Mouse (Mus musculus) limb, embryonic 15.5 days (tissue): ENCODE results near the gene Card19. TPM values are rescaled to one million over a fixed set of nuclear protein-coding genes. Genes with fewer than 3 reads are reported as not detected.
A peak's percentile ranks its signal among the peaks of the same experiment; 100 is the strongest.

Experiments used
- ATAC-seq: fragments of 200-750 bp; cut with Nextera tagmentation; 2 replicates; pipeline ENCODE4 v1.8.0; 2017; ENCODE audit warnings: low read depth, moderate TSS enrichment; ENCODE audit not compliant: insufficient number of reproducible peaks, low FRiP score, low TSS enrichment
- H3K27ac ChIP-seq: fragments of 300-500 bp; sonication (generic); 2 replicates; pipeline ENCODE4 v1.5.1; 2015; ENCODE audit warnings: moderate library complexity, mild to moderate bottlenecking, inconsistent platforms
- H3K27me3 ChIP-seq: fragments of 300-500 bp; sonication (generic); 2 replicates; pipeline ENCODE4 v1.6.1; 2015; ENCODE audit warnings: inconsistent platforms
- H3K36me3 ChIP-seq: fragments of 300-500 bp; sonication (generic); 2 replicates; pipeline ENCODE4 v1.6.1; 2015; ENCODE audit warnings: inconsistent platforms
- H3K4me1 ChIP-seq: fragments of 300-500 bp; sonication (generic); 2 replicates; pipeline ENCODE4 v1.6.1; 2015; ENCODE audit warnings: inconsistent platforms
- H3K4me2 ChIP-seq: fragments of 300-500 bp; sonication (generic); 2 replicates; pipeline ENCODE4 v1.6.1; 2015; ENCODE audit warnings: mild to moderate bottlenecking, inconsistent platforms
- H3K4me3 ChIP-seq: fragments of 300-500 bp; sonication (generic); 2 replicates; pipeline ENCODE4 v1.5.1; 2015; ENCODE audit warnings: mild to moderate bottlenecking, inconsistent platforms
- H3K9ac ChIP-seq: fragments of 300-500 bp; sonication (generic); 2 replicates; pipeline ENCODE4 v1.6.1; 2015; ENCODE audit warnings: inconsistent platforms
- H3K9me3 ChIP-seq: fragments of 300-500 bp; sonication (generic); 2 replicates; pipeline ENCODE4 v1.6.1; 2016; ENCODE audit warnings: inconsistent platforms
- WGBS: fragments of 180-500 bp; shearing (Covaris S2); methylation state at CpG from one replicate; pipeline ENCODE4 v1.1.7; 2015; 5-methylcytosine and 5-hydroxymethylcytosine counted together
- polyA plus RNA-seq: library from polyadenylated mRNA; unstranded; fragments of >200 nt; fragmentation: Nextera tagmentation; extraction: Ambion mirVana; gene quantifications from 2 replicates; pipeline ENCODE4 v1.2.1, GENCODE M21; 2015

Gene Card19
- polyA plus RNA-seq, 1 experiment from 2014 or later = 64.6 TPM

- WGBS = 77% methylated on average over 2 of the region's 2 CpGs
- Histone ChIP-seq H3K9me3 (no peaks in the 10 kb centered on the region), H3K36me3 (no peaks in the 10 kb centered on the region), H3K27ac (no peak overlapping the region), H3K9ac (no peak overlapping the region), H3K4me3 (no peak overlapping the region), H3K27me3 (peaks cover 25% of the 10 kb centered on the region), H3K4me2 (no peak overlapping the region), H3K4me1 (peaks cover 11% of the 10 kb centered on the region)
- no peak for ATAC-seq
Observed at GRCm38 (mm10) chr13:49246626-49247025, 30.8 kb upstream of the Card19 start.

- Histone ChIP-seq H3K9ac (no peak overlapping the region), H3K9me3 (no peaks in the 10 kb centered on the region), H3K4me3 (no peak overlapping the region), H3K27ac (no peak overlapping the region), H3K27me3 (peaks cover 25% of the 10 kb centered on the region), H3K36me3 (no peaks in the 10 kb centered on the region), H3K4me1 (peaks cover 11% of the 10 kb centered on the region), H3K4me2 (no peak overlapping the region)
- 67% methylated on average over 3 of the region's 3 CpGs for WGBS
- no peak for ATAC-seq
Observed at GRCm38 (mm10) chr13:49246011-49246410, 30.2 kb upstream of the Card19 start.

GRCm38 (mm10) chr13:49245251-49245650 is 29.4 kb upstream of the Card19 start:
- 61% methylated on average over 4 of the region's 4 CpGs for WGBS
- H3K36me3 ChIP-seq = no peaks in the 10 kb centered on the region
- peaks cover 25% of the 10 kb centered on the region for H3K27me3 ChIP-seq
- no peak overlapping the region for H3K27ac ChIP-seq
- H3K4me1 ChIP-seq = peaks cover 11% of the 10 kb centered on the region
- ATAC-seq = no peak
- H3K4me2 ChIP-seq = no peak overlapping the region
- H3K4me3 ChIP-seq = no peak overlapping the region
- H3K9me3 ChIP-seq = no peaks in the 10 kb centered on the region
- no peak overlapping the region for H3K9ac ChIP-seq

- H3K27ac ChIP-seq = no peak overlapping the region
- WGBS = 83% methylated on average over 2 of the region's 2 CpGs
- ATAC-seq = no peak
Observed at GRCm38 (mm10) chr13:49243492-49243891, 27.7 kb upstream of the Card19 start.

GRCm38 (mm10) chr13:49242321-49243065 is 26.7 kb upstream of the Card19 start:
- H3K9me3 ChIP-seq = no peaks in the 10 kb centered on the region
- no peak for ATAC-seq
- peaks cover 13% of the 10 kb centered on the region for H3K27me3 ChIP-seq
- WGBS = 65% methylated on average over 9 of the region's 9 CpGs
- no peak overlapping the region for H3K9ac ChIP-seq
- no peak overlapping the region for H3K27ac ChIP-seq
- no peak overlapping the region for H3K4me3 ChIP-seq
- H3K4me2 ChIP-seq = no peak overlapping the region
- no peaks in the 10 kb centered on the region for H3K36me3 ChIP-seq
- peaks cover 3% of the 10 kb centered on the region for H3K4me1 ChIP-seq

More at GRCm38 (mm10) chr13:49243492-49243891, 27.7 kb upstream of the Card19 start:
- Histone ChIP-seq H3K36me3 (no peaks in the 10 kb centered on the region), H3K4me2 (no peak overlapping the region), H3K9ac (no peak overlapping the region), H3K27me3 (peaks cover 23% of the 10 kb centered on the region), H3K4me3 (no peak overlapping the region), H3K4me1 (peaks cover 11% of the 10 kb centered on the region), H3K9me3 (no peaks in the 10 kb centered on the region)

GRCm38 (mm10) chr13:49238737-49239136 is 22.9 kb upstream of the Card19 start:
- Histone ChIP-seq H3K9me3 (no peaks in the 10 kb centered on the region), H3K4me2 (no peak overlapping the region), H3K36me3 (no peaks in the 10 kb centered on the region), H3K4me3 (no peak overlapping the region), H3K27ac (no peak overlapping the region), H3K27me3 (no peaks in the 10 kb centered on the region), H3K9ac (no peak overlapping the region), H3K4me1 (0 out of 2 replicates have a peak, but pooled peaks cover 1% of the 10 kb centered on the region)
- ATAC-seq = no peak
- WGBS = 91% methylated on average over 8 of the region's 8 CpGs

- Histone ChIP-seq H3K36me3 (no peaks in the 10 kb centered on the region), H3K9me3 (no peaks in the 10 kb centered on the region), H3K4me1 (0 out of 2 replicates have a peak, but pooled peaks cover 3% of the 10 kb centered on the region), H3K27ac (no peak overlapping the region), H3K27me3 (no peaks in the 10 kb centered on the region), H3K4me3 (no peak overlapping the region), H3K9ac (no peak overlapping the region), H3K4me2 (no peak overlapping the region)
- WGBS = 90% methylated on average over 8 of the region's 8 CpGs
- no peak for ATAC-seq
Observed at GRCm38 (mm10) chr13:49237617-49238016, 21.8 kb upstream of the Card19 start.

- no peaks in the 10 kb centered on the region for H3K27me3 ChIP-seq
- no peaks in the 10 kb centered on the region for H3K9me3 ChIP-seq
- ATAC-seq = no peak
- WGBS = 90% methylated on average over 4 of the region's 4 CpGs
- H3K4me2 ChIP-seq = no peak overlapping the region
- H3K27ac ChIP-seq = no peak overlapping the region
- H3K36me3 ChIP-seq = no peaks in the 10 kb centered on the region
- H3K9ac ChIP-seq = no peak overlapping the region
- 0 out of 2 replicates have a peak, but pooled peaks cover 3% of the 10 kb centered on the region for H3K4me1 ChIP-seq
- no peak overlapping the region for H3K4me3 ChIP-seq
Observed at GRCm38 (mm10) chr13:49234711-49235110, 18.9 kb upstream of the Card19 start.

GRCm38 (mm10) chr13:49233792-49234572 is 18.1 kb upstream of the Card19 start:
- Histone ChIP-seq H3K9ac (no peak overlapping the region), H3K27ac (no peak overlapping the region), H3K36me3 (no peaks in the 10 kb centered on the region), H3K27me3 (no peaks in the 10 kb centered on the region), H3K4me3 (no peak overlapping the region), H3K9me3 (no peaks in the 10 kb centered on the region), H3K4me2 (no peak overlapping the region), H3K4me1 (0 out of 2 replicates have a peak, but pooled peaks cover 3% of the 10 kb centered on the region)
- no peak for ATAC-seq
- WGBS = 77% methylated on average over 8 of the region's 8 CpGs

GRCm38 (mm10) chr13:49225633-49226032 is 9.8 kb upstream of the Card19 start:
- H3K4me1 ChIP-seq = peaks cover 2% of the 10 kb centered on the region; the same call in 1 of the 2 replicates
- no peak overlapping the region for H3K27ac ChIP-seq
- H3K9ac ChIP-seq = no peak overlapping the region
- 41% methylated on average over 4 of the region's 4 CpGs for WGBS
- H3K4me3 ChIP-seq = no peak overlapping the region
- H3K36me3 ChIP-seq = no peaks in the 10 kb centered on the region
- no peaks in the 10 kb centered on the region for H3K9me3 ChIP-seq
- 0 out of 2 replicates have a peak, but pooled peaks cover 3% of the 10 kb centered on the region for H3K27me3 ChIP-seq
- no peak overlapping the region for H3K4me2 ChIP-seq
- ATAC-seq = no peak

- Histone ChIP-seq H3K27me3 (0 out of 2 replicates have a peak, but pooled peaks cover 3% of the 10 kb centered on the region), H3K4me3 (no peak overlapping the region), H3K4me1 (peaks cover 2% of the 10 kb centered on the region; the same call in 1 of the 2 replicates), H3K9ac (no peak overlapping the region), H3K9me3 (no peaks in the 10 kb centered on the region), H3K27ac (no peak overlapping the region), H3K4me2 (no peak overlapping the region), H3K36me3 (no peaks in the 10 kb centered on the region)
- 57% methylated on average over 3 of the region's 3 CpGs for WGBS
- no peak for ATAC-seq
Observed at GRCm38 (mm10) chr13:49225159-49225558, 9.3 kb upstream of the Card19 start.

GRCm38 (mm10) chr13:49224729-49225128 is 8.9 kb upstream of the Card19 start:
- no peak for ATAC-seq
- no peaks in the 10 kb centered on the region for H3K36me3 ChIP-seq
- H3K4me3 ChIP-seq = no peak overlapping the region
- H3K9ac ChIP-seq = no peak overlapping the region
- H3K4me2 ChIP-seq = peak overlapping the region; percentile 19; the same call in 1 of the 2 replicates
- H3K9me3 ChIP-seq = no peaks in the 10 kb centered on the region
- 25% methylated on average over 6 of the region's 6 CpGs for WGBS
- H3K27ac ChIP-seq = no peak overlapping the region
- peaks cover 2% of the 10 kb centered on the region; the same call in 1 of the 2 replicates for H3K4me1 ChIP-seq
- 0 out of 2 replicates have a peak, but pooled peaks cover 3% of the 10 kb centered on the region for H3K27me3 ChIP-seq
